Mouse (Mus musculus) NIH3T3 (cell line): ENCODE results near the gene Tmem117.

Experiments
- DNase-seq: peaks from one replicate; pipeline ENCODE4 v3.0.0-alpha.2; 2012; ENCODE audit warnings: low read depth

The Tmem117 gene

GRCm38 (mm10) chr15:95029487-95029875 is 400.4 kb downstream of the Tmem117 start:
- DNase-seq = no peak

GRCm38 (mm10) chr15:95042437-95042836 is 413.4 kb downstream of the Tmem117 start:
- DNase-seq = no peak

- DNase-seq = no peak
These were observed 415.0 kb downstream of the Tmem117 start for GRCm38 (mm10) chr15:95044011-95044410.

DNA sequence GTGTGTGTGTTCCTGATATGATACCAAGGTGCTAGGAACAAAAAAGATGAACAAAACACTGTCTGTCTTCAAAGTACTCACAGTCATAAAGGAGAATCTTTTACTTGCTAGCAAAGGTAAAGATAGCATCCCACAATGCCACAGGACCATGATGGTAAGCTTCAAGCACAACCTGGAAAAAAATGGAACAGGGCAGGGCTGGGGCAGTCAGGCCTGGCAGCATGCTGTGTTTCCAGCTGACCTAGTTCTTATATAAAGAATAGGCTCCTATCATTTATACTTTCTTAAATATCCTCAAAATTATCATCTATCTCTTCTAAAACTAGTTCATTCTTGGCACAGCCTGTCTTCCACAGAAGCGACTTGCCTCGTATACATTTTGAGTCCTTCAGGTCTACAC is 418.5 kb downstream of the Tmem117 start:
- no peak for DNase-seq

DNA sequence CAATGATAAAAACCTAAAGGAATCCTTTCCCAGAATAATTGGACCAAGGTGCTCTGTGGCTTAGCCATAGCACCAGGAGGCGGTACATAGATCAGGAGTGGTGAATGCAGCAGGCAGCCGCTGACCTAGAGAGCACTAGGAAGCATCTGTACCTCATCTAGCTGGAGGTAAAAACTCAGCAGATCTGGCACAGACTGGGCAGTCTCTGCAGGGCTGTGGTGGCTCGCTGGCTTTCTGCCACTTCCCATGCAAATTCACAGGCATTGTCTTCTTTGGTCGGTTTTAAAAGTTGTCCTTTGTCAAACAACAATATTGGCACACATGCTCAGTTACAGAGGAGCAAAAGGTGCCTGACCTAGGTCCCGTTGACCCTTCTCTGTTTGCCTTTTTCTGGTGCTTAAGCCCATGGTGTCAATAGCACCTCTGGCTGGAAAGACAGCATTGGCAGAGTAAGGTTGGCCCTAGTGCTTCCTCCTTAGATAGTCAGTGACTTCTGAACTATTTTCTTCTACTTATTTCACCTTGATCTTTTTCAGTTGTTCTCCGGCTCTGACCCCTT is 420.2 kb downstream of the Tmem117 start:
- peak; percentile 2 for DNase-seq

DNA sequence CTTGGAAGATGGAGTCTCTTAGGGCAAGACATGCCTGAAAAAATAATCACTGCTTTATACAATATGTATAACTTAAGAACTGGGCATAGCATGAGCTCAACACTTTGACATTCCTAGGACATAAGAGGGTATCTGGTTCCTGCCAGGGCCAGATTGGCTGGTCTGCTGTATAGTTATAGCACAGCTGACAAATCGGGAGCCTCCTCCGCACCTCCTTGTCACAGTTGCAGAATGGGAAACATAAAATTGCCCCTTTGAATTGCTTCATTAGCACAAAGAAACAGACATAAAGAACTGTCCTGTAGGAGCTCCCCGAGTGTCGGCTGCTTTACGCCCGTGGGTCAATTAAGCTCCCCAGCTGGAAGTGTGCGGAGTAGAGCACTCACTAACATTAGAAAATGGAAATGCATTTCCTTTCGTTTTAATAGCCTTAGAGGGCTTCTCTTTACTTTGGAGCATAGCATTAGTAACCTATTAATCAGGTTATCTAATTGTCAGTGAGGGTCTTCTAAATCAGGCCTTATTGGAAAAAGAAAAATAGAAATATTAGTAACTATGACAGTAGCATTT is 426.1 kb downstream of the Tmem117 start:
- DNase-seq = no peak

DNA sequence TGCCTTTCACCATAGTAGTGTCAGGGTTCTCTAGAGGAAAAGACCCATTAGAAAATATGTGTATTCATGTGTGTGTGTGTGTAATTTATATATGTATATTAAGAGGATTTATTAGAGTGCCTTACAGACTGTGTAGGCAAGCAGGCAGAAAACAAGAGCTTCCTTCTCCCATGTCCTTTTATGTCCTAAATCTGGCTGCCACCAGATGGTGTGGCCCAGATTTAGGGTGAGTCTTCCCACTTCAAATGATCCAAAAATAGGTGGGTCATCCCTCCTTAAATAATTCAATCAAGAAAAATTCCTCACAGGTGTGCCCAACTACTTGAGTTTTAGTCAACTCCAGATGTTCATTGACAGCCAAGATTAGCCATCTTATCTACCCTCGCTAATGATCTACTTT is 439.0 kb downstream of the Tmem117 start:
- DNase-seq = no peak

DNA sequence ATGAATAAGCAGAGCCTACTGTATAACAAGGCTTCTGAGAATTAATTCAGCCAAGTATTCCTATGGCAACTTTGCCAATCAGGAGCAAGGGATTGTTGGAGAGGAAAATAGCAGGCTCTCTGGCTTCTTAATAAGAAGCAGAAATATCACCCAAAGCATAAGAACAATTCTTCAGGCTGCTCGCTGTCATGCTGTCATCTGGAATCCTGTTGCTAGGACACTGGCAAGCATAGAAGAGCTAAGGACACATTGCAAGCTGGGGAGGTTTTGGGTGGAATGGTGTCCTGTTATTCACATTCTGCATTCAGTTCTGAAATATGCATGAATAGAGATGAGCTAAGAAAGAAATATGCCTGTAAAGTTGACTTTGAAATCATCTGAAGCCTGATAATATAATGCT is 439.8 kb downstream of the Tmem117 start:
- DNase-seq = no peak

DNA sequence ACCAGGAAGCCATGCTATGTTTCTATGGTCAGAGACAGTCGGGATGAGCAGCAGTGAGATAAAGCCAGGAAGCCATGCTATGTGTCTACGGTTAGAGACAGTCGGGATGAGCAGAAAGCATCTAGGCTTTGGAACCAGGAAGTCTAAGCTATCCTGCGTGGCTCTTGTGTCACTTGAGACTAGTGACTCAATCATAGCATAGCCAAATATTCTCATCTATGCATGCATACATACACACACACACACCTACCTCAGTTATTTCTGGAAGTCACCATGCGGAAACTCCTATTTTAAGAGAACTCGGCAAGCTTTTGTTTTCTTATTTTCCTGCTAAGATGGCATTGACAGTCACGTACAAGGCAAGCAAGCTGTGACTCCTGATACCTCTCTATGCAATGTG is 441.8 kb downstream of the Tmem117 start:
- DNase-seq = no peak

GRCm38 (mm10) chr15:95075356-95075755 is 446.3 kb downstream of the Tmem117 start:
- no peak for DNase-seq

- no peak for DNase-seq
These were observed 452.6 kb downstream of the Tmem117 start for GRCm38 (mm10) chr15:95081654-95082053.

GRCm38 (mm10) chr15:95085962-95086361 is 456.9 kb downstream of the Tmem117 start:
- DNase-seq = no peak

DNA sequence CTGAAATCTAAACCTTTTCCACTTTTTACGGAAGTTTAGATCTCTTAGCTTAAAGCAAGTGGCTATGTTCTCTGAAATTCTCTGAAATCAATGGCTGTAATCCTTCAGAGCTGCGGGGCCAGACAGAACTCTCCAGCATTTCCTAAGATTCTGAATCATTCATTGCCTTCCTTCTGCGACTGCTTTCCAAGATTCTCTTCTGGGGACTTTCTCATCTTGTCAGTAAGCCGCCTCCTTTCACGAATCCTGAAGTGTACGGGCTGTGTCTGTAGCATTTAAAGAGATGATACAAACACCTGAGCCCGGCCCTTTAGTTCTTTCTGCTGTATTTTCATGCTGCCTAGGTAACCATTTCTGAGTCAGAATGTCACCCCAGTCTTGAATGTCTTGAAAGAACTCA is 471.1 kb downstream of the Tmem117 start:
- no peak for DNase-seq

DNA sequence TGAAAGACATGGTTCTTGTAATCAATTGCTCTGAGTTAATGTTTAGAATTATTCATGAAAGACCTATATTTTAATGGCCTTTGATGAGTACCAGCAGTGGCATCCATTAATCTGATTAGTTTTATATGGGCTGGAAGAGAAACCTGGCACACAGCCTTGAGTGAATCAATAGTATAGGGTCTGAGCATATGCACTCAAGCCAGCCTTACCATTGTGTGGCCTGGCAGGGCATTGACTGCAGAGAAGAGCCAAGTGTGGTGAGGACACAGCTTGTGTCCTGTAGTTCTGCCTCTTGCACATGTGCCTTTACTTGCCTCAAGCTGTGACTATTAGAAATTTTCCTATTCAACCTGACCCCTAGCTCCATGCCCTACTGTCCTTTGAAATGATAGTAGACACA is 472.5 kb downstream of the Tmem117 start:
- no peak for DNase-seq

DNA sequence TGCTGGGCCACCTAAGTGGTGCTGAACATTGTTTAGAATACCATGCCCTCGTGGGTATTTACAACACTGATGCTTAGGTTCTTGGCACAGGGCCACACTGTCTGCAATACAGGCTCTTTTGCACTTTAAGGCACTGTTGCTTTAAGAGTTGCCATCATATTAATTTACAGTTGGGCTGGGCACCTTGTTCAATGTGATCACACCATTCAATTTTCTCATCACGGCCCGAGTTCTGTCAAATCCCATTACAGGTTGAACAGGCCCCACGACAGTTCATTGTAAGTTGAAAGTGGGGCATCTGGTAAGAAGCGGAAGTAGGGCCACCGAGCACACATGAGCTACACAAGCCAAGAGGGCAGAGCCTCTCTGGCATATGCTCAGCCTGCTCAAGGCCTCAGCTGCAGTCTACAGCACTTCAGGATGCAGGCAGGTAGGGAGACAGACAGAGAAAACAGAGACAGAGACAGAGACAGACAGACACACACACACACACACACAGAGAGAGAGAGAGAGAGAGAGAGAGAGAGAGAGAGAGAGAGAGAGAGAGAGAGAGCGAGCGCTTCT is 478.3 kb downstream of the Tmem117 start:
- no peak for DNase-seq

- DNase-seq = no peak
These were observed 479.6 kb downstream of the Tmem117 start for GRCm38 (mm10) chr15:95108626-95109025.

- DNase-seq = no peak
These were observed 502.4 kb downstream of the Tmem117 start for GRCm38 (mm10) chr15:95131401-95131800.

GRCm38 (mm10) chr15:95135926-95136609 is 507.0 kb downstream of the Tmem117 start:
- DNase-seq = no peak

GRCm38 (mm10) chr15:95137018-95137810 is 508.2 kb downstream of the Tmem117 start:
- no peak for DNase-seq

DNA sequence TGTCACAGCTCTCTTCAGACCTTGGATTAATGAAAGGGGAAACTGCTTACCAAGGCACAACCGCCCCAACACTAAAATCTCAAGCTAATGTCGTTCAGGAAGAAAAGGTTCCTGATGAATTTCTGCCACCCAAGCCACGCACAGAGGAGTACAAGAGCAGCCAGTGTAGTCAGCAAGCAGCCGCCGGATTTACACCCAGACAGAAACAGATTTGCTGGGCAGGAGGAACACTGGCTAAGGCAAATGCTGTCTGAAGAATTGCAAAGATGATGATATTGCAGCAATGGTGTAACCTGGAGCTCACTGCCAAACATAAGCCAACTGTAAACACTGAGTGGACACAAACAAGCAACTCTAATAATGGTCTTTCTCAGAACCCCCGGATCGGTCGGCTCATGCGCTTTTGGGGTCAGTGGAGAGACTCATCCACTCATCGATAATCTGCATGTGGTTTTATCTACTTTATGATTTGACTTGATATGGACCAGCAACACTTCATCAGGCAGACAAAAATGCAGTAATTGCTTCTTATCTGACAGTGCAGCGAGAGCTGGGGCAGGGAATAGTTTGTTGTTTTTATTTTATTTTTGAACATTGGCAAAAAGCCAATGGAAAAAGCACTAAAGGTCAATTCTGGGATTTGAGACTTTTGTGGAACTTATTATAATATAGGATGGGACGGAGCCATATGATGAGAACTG is 509.8 kb downstream of the Tmem117 start:
- no peak for DNase-seq

DNA sequence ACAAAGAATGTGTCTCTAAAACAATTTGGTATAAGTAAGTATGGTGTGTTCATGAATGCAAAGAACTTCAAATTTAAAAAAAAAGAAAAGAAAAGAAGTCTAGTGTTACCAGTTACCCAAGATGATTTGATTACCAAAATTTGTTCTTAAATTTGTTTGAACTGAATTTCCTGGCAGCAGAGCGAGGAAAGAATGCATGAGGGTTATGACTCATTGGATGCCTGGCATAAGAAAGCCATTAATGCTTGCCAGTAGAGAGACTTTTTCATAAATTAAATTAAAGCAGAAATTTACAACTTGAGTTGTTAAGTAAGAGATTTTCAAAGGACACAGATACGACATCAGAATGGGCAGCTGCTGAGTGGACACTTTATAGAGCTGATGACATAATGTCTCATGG is 515.1 kb downstream of the Tmem117 start:
- DNase-seq = peak; percentile 62

GRCm38 (mm10) chr15:95145118-95145517 is 516.1 kb downstream of the Tmem117 start:
- no peak for DNase-seq
